Mouse (Mus musculus) small intestine, adult 2 months (tissue): Measurements from ENCODE around the gene Poll. TPM values are rescaled to one million over a fixed set of nuclear protein-coding genes. Genes with fewer than 3 reads are reported as not detected.
"Not testable (repeated sequence)": the region's sequence is repeated elsewhere in the genome, so short reads cannot be mapped to it uniquely, and the experiment has no call there.

ENCODE experiments used
- H3K27ac ChIP-seq: fragments of 200-500 bp; 2 replicates; pipeline ENCODE4 v1.5.1; 2012; ENCODE audit warnings: low read depth, low read length, control low read depth, inconsistent platforms; ENCODE audit not compliant: insufficient read depth
- H3K27me3 ChIP-seq: fragments of 200-500 bp; 2 replicates; pipeline ENCODE4 v1.6.1; 2012; ENCODE audit warnings: mild to moderate bottlenecking, moderate library complexity, low read length, inconsistent platforms; ENCODE audit not compliant: control insufficient read depth, insufficient read depth
- H3K36me3 ChIP-seq: fragments of 200-500 bp; 2 replicates; pipeline ENCODE4 v1.6.1; 2012; ENCODE audit warnings: mild to moderate bottlenecking, low read length, control low read depth, inconsistent platforms; ENCODE audit not compliant: control insufficient read depth, insufficient read depth
- H3K4me1 ChIP-seq: fragments of 200-500 bp; 2 replicates; pipeline ENCODE4 v1.6.1; 2012; ENCODE audit warnings: low read length, inconsistent platforms, mixed read lengths; ENCODE audit not compliant: control insufficient read depth, insufficient read depth, insufficient read length
- H3K4me3 ChIP-seq: fragments of 200-500 bp; 2 replicates; pipeline ENCODE4 v1.5.1; 2012; ENCODE audit warnings: low read depth, mild to moderate bottlenecking, control low read depth, inconsistent platforms, low read length, moderate library complexity
- CTCF ChIP-seq: fragments of 200-500 bp; IDR thresholded peaks from 2 replicates; pipeline ENCODE4 v1.5.1; 2012; ENCODE audit warnings: low read depth, mild to moderate bottlenecking, control low read depth, inconsistent platforms, low read length, moderate library complexity, mixed read lengths; ENCODE audit not compliant: insufficient replicate concordance, insufficient read length; ENCODE audit errors: extremely low read depth
- POLR2A ChIP-seq: fragments of 200-500 bp; IDR thresholded peaks from 2 replicates; pipeline ENCODE4 v1.6.1; 2012; ENCODE audit warnings: low read depth, mild to moderate bottlenecking, control low read depth, inconsistent platforms, low read length, moderate library complexity
- WGBS: fragments of 180-500 bp; shearing (Covaris S2); methylation state at CpG from one replicate; pipeline ENCODE4 v1.1.7; 2018; 5-methylcytosine and 5-hydroxymethylcytosine counted together
- polyA plus RNA-seq: library from polyadenylated mRNA; depleted of rRNA; stranded (reverse); fragments of >200 nt; gene quantifications from 2 replicates; pipeline ENCODE4 v1.2.3, GENCODE M21; 2012

The Poll gene
- polyA plus RNA-seq, 1 experiment, result 7.2 TPM

GRCm38 (mm10) chr19:45565925-45566715 is 5.8 kb upstream of the Poll start:
- no peaks in the 10 kb centered on the region for H3K4me1 ChIP-seq
- TF ChIP-seq POLR2A, result no peak
- no peak for TF ChIP-seq CTCF
- H3K27ac ChIP-seq, result no peak overlapping the region
- H3K36me3 ChIP-seq, result no peaks in the 10 kb centered on the region; the same call in 1 of the 2 replicates
- H3K4me3 ChIP-seq, result no peak overlapping the region
- 84% methylated on average over 15 of the region's 15 CpGs for WGBS
- no peaks in the 10 kb centered on the region for H3K27me3 ChIP-seq

- Histone ChIP-seq H3K4me3 (no peak overlapping the region), H3K36me3 (peaks cover 13% of the 10 kb centered on the region; the same call in 1 of the 2 replicates), H3K27me3 (no peaks in the 10 kb centered on the region), H3K27ac (no peak overlapping the region), H3K4me1 (no peaks in the 10 kb centered on the region)
- TF ChIP-seq CTCF (no peak), POLR2A (no peak)
- WGBS, result 92% methylated on average over 11 of the region's 11 CpGs
Measured at GRCm38 (mm10) chr19:45554136-45554535, 6.2 kb downstream of the Poll start.

DNA sequence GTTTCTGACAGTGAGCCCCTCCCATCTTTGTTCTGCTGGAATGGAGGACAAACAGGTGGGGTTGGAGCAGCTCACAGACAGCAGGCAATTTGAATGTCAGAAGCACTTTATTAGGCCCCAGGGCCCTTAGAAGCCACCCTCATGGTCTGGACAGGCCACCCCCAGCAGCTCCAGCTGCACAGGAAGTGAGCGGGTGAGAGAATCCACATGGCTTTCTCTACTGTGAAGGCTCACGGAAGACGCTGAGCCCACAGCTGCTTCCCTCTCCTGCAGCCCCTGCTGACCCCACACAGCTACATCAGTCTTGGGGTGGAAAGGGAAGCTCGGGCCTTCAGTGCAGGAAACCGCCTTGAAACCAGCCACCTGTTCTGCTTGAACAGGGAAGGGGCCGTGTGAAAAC is 8.1 kb downstream of the Poll start:
- Histone ChIP-seq H3K36me3 (peaks cover 9% of the 10 kb centered on the region; the same call in 1 of the 2 replicates), H3K27me3 (no peaks in the 10 kb centered on the region), H3K4me1 (no peaks in the 10 kb centered on the region), H3K4me3 (no peak overlapping the region), H3K27ac (no peak overlapping the region)
- TF ChIP-seq CTCF, result no peak
- TF ChIP-seq POLR2A, result no peak
- 81% methylated on average over 6 of the region's 6 CpGs for WGBS

- Histone ChIP-seq H3K36me3 (peaks cover 9% of the 10 kb centered on the region; the same call in 1 of the 2 replicates), H3K27me3 (no peaks in the 10 kb centered on the region), H3K4me3 (no peak overlapping the region), H3K4me1 (no peaks in the 10 kb centered on the region; the same call in 1 of the 2 replicates), H3K27ac (no peak overlapping the region)
- TF ChIP-seq CTCF, result no peak
- no peak for TF ChIP-seq POLR2A
- 66% methylated on average over 4 of the region's 4 CpGs for WGBS
Measured at GRCm38 (mm10) chr19:45549948-45550347, 10.4 kb downstream of the Poll start.

DNA sequence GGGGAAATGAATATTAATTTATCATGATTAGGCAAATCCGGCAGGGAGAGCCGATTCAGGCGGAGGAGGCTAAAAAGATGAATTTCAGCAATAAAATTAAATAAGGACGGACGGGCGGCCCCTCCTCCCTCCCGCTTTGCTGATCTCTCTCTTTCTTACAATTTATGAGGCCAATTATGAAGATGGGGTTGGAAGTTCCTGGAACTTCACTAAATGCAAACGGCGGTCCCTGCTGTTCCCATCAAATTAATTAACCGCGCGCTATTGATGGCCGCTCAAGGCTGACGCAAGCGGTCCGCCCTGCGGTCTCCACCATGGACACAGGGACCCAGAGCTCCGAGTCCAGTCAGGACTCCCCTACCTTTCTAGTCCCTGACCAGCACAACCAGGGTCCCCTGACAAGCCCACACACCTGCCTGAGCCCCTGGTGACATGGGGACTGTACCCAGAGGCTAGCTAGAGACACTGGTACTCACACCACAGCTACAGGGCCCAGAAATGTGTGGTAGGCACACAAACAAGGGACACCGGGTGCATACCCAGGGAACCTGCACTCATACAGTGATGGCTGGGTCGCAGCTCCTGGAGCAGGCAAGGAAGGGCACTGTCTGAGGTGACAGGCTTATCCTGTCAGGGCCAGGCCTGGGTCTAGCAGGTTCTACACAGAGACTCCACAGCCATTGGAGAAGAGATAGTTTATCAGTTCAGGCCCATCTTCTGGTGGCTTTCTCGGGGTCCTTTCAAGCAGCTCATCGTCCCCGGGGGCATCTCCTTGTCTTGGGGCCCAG is 11.0 kb downstream of the Poll start:
- H3K36me3 ChIP-seq, result peaks cover 4% of the 10 kb centered on the region; the same call in 1 of the 2 replicates
- no peaks in the 10 kb centered on the region for H3K27me3 ChIP-seq
- no peak for TF ChIP-seq POLR2A
- no peak for TF ChIP-seq CTCF
- H3K4me3 ChIP-seq, result no peak overlapping the region
- peaks cover 5% of the 10 kb centered on the region for H3K4me1 ChIP-seq
- no peak overlapping the region for H3K27ac ChIP-seq
- WGBS, result 84% methylated on average over 23 of the region's 23 CpGs

DNA sequence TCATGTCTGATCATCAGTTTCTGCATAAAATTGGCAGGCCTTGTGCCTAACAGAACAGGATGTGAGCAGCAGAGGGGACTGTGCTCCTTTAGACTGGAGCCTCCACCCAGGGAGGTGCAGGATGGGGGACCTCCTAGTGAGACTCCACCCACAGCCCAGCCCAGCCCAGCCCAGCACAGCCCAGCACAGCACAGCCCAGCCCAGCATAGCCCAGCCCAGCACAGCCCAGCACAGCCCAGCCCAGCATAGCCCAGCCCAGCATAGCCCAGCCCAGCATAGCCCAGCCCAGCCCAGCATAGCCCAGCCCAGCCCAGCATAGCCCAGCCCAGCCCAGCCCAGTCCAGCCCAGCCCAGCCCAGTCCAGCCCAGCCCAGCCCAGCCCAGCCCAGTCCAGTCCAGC is 12.1 kb downstream of the Poll start:
- not testable (repeated sequence) for H3K27me3 ChIP-seq, H3K4me3 ChIP-seq, H3K4me1 ChIP-seq, H3K36me3 ChIP-seq, H3K27ac ChIP-seq

DNA sequence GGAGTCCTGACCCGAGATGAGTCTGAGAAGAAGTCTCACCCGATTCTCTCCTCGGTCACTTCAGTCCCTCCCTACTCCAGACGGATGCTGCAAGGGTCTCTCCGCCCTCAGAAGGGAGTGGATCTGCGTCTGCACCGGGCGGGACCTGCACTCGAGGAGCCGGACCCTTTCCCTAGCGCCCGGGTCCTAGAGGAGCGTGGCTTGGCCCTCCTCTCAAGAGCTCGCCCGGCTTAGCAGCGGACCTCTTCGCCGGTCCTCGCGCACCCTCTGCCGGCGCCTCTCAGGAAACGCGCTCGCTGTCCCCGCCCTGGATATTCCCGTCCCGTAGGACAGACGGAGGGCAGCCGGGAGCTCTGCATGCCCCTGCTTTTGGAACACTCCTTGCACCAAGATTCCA is 15.4 kb downstream of the Poll start:
- peak overlapping the region; percentile 57 for H3K4me3 ChIP-seq
- H3K36me3 ChIP-seq, result no peaks in the 10 kb centered on the region
- H3K27me3 ChIP-seq, result peaks cover 27% of the 10 kb centered on the region
- H3K4me1 ChIP-seq, result peaks cover 8% of the 10 kb centered on the region
- TF ChIP-seq CTCF (peak; percentile 72), POLR2A (peak; percentile 19; the same call in 1 of the 2 replicates)
- 1% methylated on average over 30 of the region's 30 CpGs for WGBS
- H3K27ac ChIP-seq, result no peak overlapping the region
